Mouse (Mus musculus): ENCODE data around the gene Higd1a.

Gene Higd1a

GRCm38 (mm10) chr9:121838829-121839621, 19.1 kb downstream of the Higd1a start, which contains the start of gene Ccdc13:
Ccdc13 (minus strand) TSS chr9:121839461.
- DNase-seq (ENCODE audit: low spot score in 2 of 2), result peak; percentile 39 to 49

DNA sequence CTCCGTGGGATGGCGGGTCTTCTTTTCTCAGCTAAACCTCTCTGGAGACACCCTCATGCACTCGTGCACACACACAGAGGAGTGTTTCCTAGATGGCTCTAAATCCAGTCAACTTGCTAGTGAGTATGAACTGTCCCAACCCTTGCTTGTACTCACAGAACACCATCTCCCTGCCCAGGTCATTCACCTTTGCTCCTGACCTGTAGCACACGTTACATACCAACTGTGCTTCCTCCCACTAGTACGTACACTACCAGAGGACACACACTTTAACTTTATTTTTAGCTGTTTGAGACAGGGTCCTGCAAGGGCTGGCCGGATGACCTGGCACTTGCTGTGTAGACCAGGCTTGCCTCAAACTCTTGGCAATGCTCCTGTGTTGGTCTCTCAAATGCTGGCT, 20.2 kb downstream of the Higd1a start:
- DNase-seq (ENCODE audit: low spot score in 2 of 2), result no peak

DNA sequence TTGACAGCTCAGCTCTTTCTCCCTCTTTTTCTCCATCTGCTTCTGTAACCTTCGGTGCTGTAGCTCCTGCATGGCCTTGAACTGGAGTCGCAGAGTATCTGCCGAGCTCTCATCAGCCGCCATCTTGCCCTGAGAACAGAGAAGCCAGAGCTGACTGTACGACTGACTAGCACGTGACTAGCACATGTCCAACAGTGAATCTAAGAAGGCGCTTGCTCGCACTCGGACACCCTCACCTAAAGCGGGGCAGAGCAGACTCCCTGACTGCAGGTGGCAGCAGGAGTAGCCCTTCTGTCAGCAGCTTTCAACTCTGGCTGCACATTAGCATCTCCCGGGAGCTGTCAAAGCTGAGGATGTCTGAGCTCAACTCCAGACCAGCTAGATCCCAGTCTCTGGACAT, 24.3 kb downstream of the Higd1a start:
- no peak for DNase-seq (ENCODE audit: low spot score in 2 of 2)

DNA sequence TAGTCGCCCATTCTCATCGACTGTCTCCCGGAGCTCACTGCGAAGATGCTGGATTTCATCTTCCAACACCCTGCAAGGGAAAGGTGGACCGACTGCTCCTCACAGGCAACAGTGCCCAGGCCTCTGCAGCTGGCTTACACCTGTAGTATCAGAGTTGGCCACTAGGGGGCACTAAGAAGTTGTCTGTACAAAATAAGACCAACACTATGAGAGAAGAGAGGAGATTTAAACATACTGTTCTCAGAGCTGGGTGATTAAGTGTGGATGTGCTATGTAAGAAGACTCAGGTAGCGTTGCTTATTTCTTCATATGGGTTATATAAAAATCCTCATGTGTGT, 27.2 kb downstream of the Higd1a start:
- DNase-seq (ENCODE audit: low spot score in 2 of 2), result peak in 1 of 2 experiments; percentile 65

- DNase-seq (ENCODE audit: low spot score in 2 of 2), result no peak
These were observed 27.8 kb downstream of the Higd1a start for GRCm38 (mm10) chr9:121830243-121830955.

GRCm38 (mm10) chr9:121829270-121829992, 28.7 kb downstream of the Higd1a start:
- DNase-seq (ENCODE audit: low spot score in 2 of 2), result no peak

DNA sequence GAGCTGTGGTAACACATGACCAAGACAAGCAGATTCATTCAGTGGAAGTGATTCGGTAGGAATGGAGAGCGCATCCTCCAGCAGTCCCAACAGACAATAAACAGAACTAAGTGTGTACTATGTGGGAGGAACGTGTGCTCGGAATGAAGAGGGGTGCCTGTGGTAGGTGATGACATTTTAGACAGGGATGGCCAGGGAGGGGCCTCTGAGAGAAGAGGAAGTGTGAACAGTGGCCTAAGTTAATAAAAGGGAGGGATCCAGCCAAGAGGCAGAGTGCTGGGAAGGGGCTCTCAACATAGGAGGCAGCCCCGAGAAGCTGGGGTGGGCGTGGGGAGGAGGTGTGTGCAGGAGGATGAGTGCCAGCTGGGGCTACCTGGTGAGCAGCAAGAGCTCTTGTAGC, 29.8 kb downstream of the Higd1a start:
- no peak for DNase-seq (ENCODE audit: low spot score in 2 of 2)

- no peak for DNase-seq (ENCODE audit: low spot score in 2 of 2)
These were observed 31.8 kb downstream of the Higd1a start for GRCm38 (mm10) chr9:121826356-121826755.

GRCm38 (mm10) chr9:121823991-121824390, 34.2 kb downstream of the Higd1a start:
- no peak for DNase-seq (ENCODE audit: low spot score in 2 of 2)

- DNase-seq (ENCODE audit: low spot score in 2 of 2), result peak; percentile 25 to 32
These were observed 35.1 kb downstream of the Higd1a start for GRCm38 (mm10) chr9:121823051-121823450.

DNA sequence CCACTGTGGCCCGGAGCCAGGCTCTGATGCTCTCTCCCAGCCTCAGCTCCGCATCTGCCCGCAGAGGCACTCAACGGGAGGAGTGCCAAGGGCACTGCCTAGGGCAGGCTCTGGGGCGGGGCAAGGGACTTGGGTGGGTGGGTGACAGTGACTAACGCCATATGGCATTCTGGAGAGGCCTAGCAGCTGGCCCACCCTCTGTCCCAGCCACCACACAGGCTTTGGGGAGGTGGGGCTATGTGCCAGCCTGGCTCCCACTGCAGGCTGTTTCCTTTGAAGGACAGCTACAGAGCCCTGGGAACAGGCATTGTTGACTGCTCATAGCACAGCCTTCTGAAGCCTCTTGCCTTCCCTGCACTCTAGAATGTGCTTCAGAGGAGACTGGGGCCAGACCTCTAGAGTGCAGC, 35.6 kb downstream of the Higd1a start:
- no peak for DNase-seq (ENCODE audit: low spot score in 2 of 2)

GRCm38 (mm10) chr9:121820765-121821164, 37.4 kb downstream of the Higd1a start:
- DNase-seq (ENCODE audit: low spot score in 2 of 2), result no peak

DNA sequence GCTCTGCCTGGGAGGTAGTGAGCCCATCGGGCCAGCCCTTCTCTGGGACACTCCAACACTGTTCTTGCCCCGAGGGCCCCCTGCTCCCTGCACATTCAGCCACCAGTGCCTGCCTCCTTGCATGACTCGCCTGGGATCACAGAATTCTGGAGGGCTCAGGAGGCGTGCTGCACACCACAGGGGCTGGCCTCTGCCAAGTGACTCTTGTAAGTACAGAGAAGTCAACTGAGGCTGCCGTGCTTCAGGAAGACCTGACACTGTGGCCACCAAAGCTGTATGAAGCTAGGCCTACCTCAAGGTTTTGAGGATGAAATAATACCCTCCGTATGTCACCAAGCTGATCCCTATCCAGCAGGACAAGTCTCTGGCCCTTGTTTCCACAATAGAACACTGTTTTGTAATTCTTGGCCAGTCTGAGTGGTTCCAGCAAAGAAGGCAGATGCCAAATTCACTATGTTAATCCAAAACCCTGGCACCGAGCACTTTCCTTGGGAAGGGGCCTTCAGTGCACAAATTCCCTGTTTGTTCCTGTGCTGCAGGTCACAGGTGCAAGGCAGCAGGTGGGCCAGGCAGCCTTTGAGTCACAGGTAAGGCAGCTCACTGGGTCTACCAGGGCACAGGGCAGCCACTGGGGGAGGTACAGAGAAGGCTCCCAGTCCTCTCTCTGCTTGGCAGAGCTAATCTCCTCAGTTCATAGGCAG, 38.2 kb downstream of the Higd1a start:
- no peak for DNase-seq (ENCODE audit: low spot score in 2 of 2)

GRCm38 (mm10) chr9:121819073-121819770, 38.9 kb downstream of the Higd1a start:
- peak in 1 of 2 experiments; percentile 52 for DNase-seq (ENCODE audit: low spot score in 2 of 2)

DNA sequence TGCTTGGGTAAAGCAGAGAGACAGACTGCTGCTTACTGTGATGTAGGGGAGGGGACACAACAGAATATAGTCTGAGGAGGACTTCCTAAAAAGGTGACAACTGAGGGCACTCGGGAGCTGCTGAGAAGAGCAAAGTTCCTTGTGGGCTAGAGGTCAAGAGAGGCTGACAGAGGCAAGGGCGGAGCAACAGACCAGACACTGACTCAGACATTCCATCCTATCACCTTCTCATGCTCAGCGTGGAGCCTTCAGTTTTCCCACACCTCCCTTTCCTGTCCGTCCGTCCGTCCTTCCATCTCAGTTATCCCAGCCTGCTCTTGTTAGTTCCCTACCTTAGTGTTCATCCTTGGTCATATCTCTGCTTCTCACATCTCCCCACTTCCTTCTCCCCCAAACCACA, 43.0 kb downstream of the Higd1a start:
- no peak for DNase-seq (ENCODE audit: low spot score in 2 of 2)

GRCm38 (mm10) chr9:121810081-121810821, 47.9 kb downstream of the Higd1a start:
- no peak for DNase-seq (ENCODE audit: low spot score in 2 of 2)

DNA sequence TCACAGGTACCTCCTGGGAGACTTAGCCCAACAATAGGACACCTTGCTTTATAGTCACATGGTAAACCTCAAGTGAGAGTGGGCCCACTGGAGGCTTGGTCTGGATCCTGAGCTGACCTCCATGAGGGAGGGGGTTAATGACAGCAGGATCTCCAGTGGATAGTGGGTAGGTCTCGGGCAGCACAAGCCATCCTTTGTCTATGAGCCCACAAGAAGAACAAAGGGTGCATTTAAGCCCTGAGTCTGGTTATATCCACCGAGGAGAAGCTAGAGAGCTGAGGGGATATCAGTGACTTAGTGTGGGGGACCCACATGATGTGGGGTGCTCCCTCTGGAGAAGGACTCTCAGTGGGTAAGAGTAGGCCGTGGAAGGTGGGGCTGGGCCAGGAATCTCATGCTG, 49.7 kb downstream of the Higd1a start:
- DNase-seq (ENCODE audit: low spot score in 2 of 2), result no peak

DNA sequence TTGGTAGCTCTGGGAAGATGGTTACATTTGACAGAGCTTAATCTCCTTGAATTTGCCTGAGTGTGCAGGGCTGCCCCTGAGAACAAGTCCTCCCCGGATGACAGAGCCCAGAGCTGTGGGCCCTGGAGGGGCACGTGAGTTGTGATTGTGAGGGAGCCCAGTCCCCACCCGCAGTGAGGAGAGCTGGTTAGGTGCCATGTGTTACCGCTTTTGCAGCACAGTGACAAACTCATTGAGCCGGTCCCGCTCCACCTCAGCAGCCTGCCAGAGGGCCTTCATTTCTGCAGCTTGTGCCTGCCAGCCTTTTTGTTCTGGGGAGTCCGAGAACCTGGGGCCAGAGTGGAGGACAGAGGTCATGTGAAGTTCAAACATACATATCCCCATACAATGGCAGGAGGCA, 50.2 kb downstream of the Higd1a start:
- no peak for DNase-seq (ENCODE audit: low spot score in 2 of 2)

DNA sequence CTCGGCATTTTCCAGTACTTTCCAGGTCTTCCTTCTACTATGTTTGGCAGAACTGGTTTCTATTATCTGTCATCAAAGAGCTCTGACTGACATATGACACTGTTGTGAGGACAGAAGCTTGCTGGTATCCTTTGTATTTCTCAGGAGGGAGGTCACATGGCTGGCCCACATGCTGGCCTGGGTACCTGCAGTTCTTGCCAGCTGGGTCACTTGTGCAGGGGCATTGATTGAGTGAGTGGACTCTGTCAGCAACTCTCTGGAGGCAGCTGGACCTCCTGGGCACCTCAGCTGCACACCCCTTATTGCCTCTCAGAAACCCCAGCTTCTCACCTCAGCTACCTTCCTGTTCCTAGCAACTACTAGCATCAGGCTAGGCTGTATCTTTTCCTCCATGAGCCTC, 50.6 kb downstream of the Higd1a start:
- DNase-seq (ENCODE audit: low spot score in 2 of 2), result no peak

GRCm38 (mm10) chr9:121802747-121803146, 55.4 kb downstream of the Higd1a start:
- DNase-seq (ENCODE audit: low spot score in 2 of 2), result no peak

Data from heart, adult 9 months (tissue).